Mouse (Mus musculus) limb, embryonic 13.5 days (tissue): ENCODE measurements around the gene Rhbdl3. TPM values are rescaled to one million over a fixed set of nuclear protein-coding genes. Genes with fewer than 3 reads are reported as not detected.

Experiments
- ATAC-seq: fragments of 200-750 bp; cut with Nextera tagmentation; 2 replicates; pipeline ENCODE4 v1.8.0; 2017; ENCODE audit warnings: low read depth, moderate number of reproducible peaks, moderate TSS enrichment; ENCODE audit not compliant: low FRiP score
- H3K27ac ChIP-seq: fragments of 300-500 bp; sonication (generic); 2 replicates; pipeline ENCODE4 v1.5.1; 2015; ENCODE audit warnings: inconsistent platforms, mild to moderate bottlenecking, moderate library complexity
- H3K27me3 ChIP-seq: fragments of 300-500 bp; sonication (generic); 2 replicates; pipeline ENCODE4 v1.6.1; 2015; ENCODE audit warnings: mild to moderate bottlenecking, inconsistent platforms
- H3K36me3 ChIP-seq: fragments of 300-500 bp; sonication (generic); 2 replicates; pipeline ENCODE4 v1.6.1; 2015; ENCODE audit warnings: inconsistent platforms, mild to moderate bottlenecking, moderate library complexity
- H3K4me1 ChIP-seq: fragments of 300-500 bp; sonication (generic); 2 replicates; pipeline ENCODE4 v1.6.1; 2015; ENCODE audit warnings: inconsistent platforms
- H3K4me2 ChIP-seq: fragments of 300-500 bp; sonication (generic); replicated peaks from 2 replicates; pipeline ENCODE4 v1.6.1; 2015; ENCODE audit warnings: inconsistent platforms, mild to moderate bottlenecking, moderate library complexity
- H3K4me3 ChIP-seq: fragments of 300-500 bp; sonication (generic); 2 replicates; pipeline ENCODE4 v1.5.1; 2015; ENCODE audit warnings: moderate library complexity, mild to moderate bottlenecking, inconsistent platforms
- H3K9ac ChIP-seq: fragments of 300-500 bp; sonication (generic); 2 replicates; pipeline ENCODE4 v1.6.1; 2015; ENCODE audit warnings: mild to moderate bottlenecking, inconsistent platforms
- H3K9me3 ChIP-seq: fragments of 300-500 bp; sonication (generic); 2 replicates; pipeline ENCODE4 v1.6.1; 2016; ENCODE audit warnings: inconsistent platforms
- WGBS: fragments of 180-500 bp; shearing (Covaris S2); methylation state at CpG from one replicate; pipeline ENCODE4 v1.1.7; 2015; 5-methylcytosine and 5-hydroxymethylcytosine counted together
- polyA plus RNA-seq: library from polyadenylated mRNA; unstranded; fragments of >200 nt; fragmentation: Nextera tagmentation; extraction: Ambion mirVana; gene quantifications from 2 replicates; pipeline ENCODE4 v1.2.1, GENCODE M21; 2015

Gene Rhbdl3
- polyA plus RNA-seq = 3.5 and 3.8 TPM in 2 replicates

GRCm38 (mm10) chr11:80300551-80301315 lies at the start of gene Rhbdl3:
Gene Rhbdl3, plus strand, starts transcription at chr11:80300912.
- H3K9me3 ChIP-seq = peaks cover 3% of the 10 kb centered on the region; the same call in 1 of the 2 replicates
- H3K4me2 ChIP-seq = peak within 1 kb of the TSS; percentile 99
- peak within 1 kb of the TSS; percentile 72 for H3K4me3 ChIP-seq
- ATAC-seq = peak; percentile 49; the same call in 1 of the 2 replicates
- no peak within 1 kb of the TSS for H3K27ac ChIP-seq
- H3K9ac ChIP-seq = peak within 1 kb of the TSS; percentile 75
- under 1% methylated on average over 56 of the region's 81 CpGs for WGBS
- H3K4me1 ChIP-seq = peaks cover 34% of the 10 kb centered on the region
- peaks cover 78% of the 10 kb centered on the region for H3K27me3 ChIP-seq
- H3K36me3 ChIP-seq = no peaks in the 10 kb centered on the region

GRCm38 (mm10) chr11:80264137-80264536 lies 36.6 kb upstream of the Rhbdl3 start:
- no peak overlapping the region for H3K4me2 ChIP-seq
- ATAC-seq = no peak
- no peak overlapping the region for H3K4me3 ChIP-seq
- H3K27me3 ChIP-seq = no peaks in the 10 kb centered on the region
- H3K27ac ChIP-seq = no peak overlapping the region
- no peaks in the 10 kb centered on the region for H3K4me1 ChIP-seq
- H3K9ac ChIP-seq = no peak overlapping the region
- 93% methylated on average over 8 of the region's 8 CpGs for WGBS
- peaks cover 61% of the 10 kb centered on the region for H3K36me3 ChIP-seq
- H3K9me3 ChIP-seq = no peaks in the 10 kb centered on the region

- no peaks in the 10 kb centered on the region for H3K27me3 ChIP-seq
- WGBS = 82% methylated on average over 5 of the region's 5 CpGs
- no peak overlapping the region for H3K27ac ChIP-seq
- no peak overlapping the region for H3K9ac ChIP-seq
- H3K4me2 ChIP-seq = no peak overlapping the region
- H3K36me3 ChIP-seq = peaks cover 14% of the 10 kb centered on the region
- peaks cover 9% of the 10 kb centered on the region; the same call in 1 of the 2 replicates for H3K9me3 ChIP-seq
- no peak overlapping the region for H3K4me3 ChIP-seq
- no peak for ATAC-seq
- H3K4me1 ChIP-seq = no peaks in the 10 kb centered on the region
Observed at GRCm38 (mm10) chr11:80271096-80271495, 29.6 kb upstream of the Rhbdl3 start.

- WGBS = 59% methylated on average over 3 of the region's 3 CpGs
- Histone ChIP-seq H3K36me3 (no peaks in the 10 kb centered on the region), H3K27ac (no peak overlapping the region), H3K4me3 (no peak overlapping the region), H3K9me3 (peaks cover 9% of the 10 kb centered on the region; the same call in 1 of the 2 replicates), H3K27me3 (no peaks in the 10 kb centered on the region), H3K4me2 (no peak overlapping the region), H3K4me1 (no peaks in the 10 kb centered on the region), H3K9ac (no peak overlapping the region)
- ATAC-seq = no peak
Observed at GRCm38 (mm10) chr11:80275011-80275410, 25.7 kb upstream of the Rhbdl3 start.

- WGBS = 59% methylated on average over 2 of the region's 2 CpGs
- Histone ChIP-seq H3K4me3 (no peak overlapping the region), H3K9me3 (peaks cover 9% of the 10 kb centered on the region; the same call in 1 of the 2 replicates), H3K4me2 (no peak overlapping the region), H3K36me3 (no peaks in the 10 kb centered on the region), H3K9ac (no peak overlapping the region), H3K27me3 (no peaks in the 10 kb centered on the region), H3K27ac (no peak overlapping the region), H3K4me1 (no peaks in the 10 kb centered on the region)
- no peak for ATAC-seq
Observed at GRCm38 (mm10) chr11:80278054-80278453, 22.7 kb upstream of the Rhbdl3 start.

- 77% methylated on average over 3 of the region's 3 CpGs for WGBS
Observed at GRCm38 (mm10) chr11:80283786-80284185, 16.9 kb upstream of the Rhbdl3 start.

GRCm38 (mm10) chr11:80284641-80285040 lies 16.1 kb upstream of the Rhbdl3 start:
- ATAC-seq = no peak
- no peak overlapping the region for H3K4me2 ChIP-seq
- 43% methylated on average over 6 of the region's 6 CpGs for WGBS
- peaks cover 8% of the 10 kb centered on the region for H3K4me1 ChIP-seq
- no peaks in the 10 kb centered on the region for H3K9me3 ChIP-seq
- no peaks in the 10 kb centered on the region for H3K36me3 ChIP-seq
- 0 out of 2 replicates have a peak, but pooled peaks cover 2% of the 10 kb centered on the region for H3K27me3 ChIP-seq
- no peak overlapping the region for H3K27ac ChIP-seq
- no peak overlapping the region for H3K9ac ChIP-seq
- H3K4me3 ChIP-seq = no peak overlapping the region

More at GRCm38 (mm10) chr11:80283786-80284185, 16.9 kb upstream of the Rhbdl3 start:
- H3K4me1 ChIP-seq = peaks cover 4% of the 10 kb centered on the region; the same call in 1 of the 2 replicates
- H3K9me3 ChIP-seq = no peaks in the 10 kb centered on the region
- no peaks in the 10 kb centered on the region for H3K36me3 ChIP-seq
- ATAC-seq = no peak
- H3K27ac ChIP-seq = no peak overlapping the region
- no peak overlapping the region for H3K4me3 ChIP-seq
- H3K4me2 ChIP-seq = no peak overlapping the region
- no peaks in the 10 kb centered on the region for H3K27me3 ChIP-seq
- H3K9ac ChIP-seq = no peak overlapping the region

GRCm38 (mm10) chr11:80287150-80287549 lies 13.6 kb upstream of the Rhbdl3 start:
- WGBS = 18% methylated on average over 5 of the region's 5 CpGs

GRCm38 (mm10) chr11:80289701-80290445 lies 10.8 kb upstream of the Rhbdl3 start:
- H3K4me1 ChIP-seq = peaks cover 17% of the 10 kb centered on the region
- H3K9ac ChIP-seq = 0 out of 2 replicates have a peak overlapping the region, but pooled peaks have one; percentile 9
- peak overlapping the region; percentile 52; the same call in 1 of the 2 replicates for H3K27ac ChIP-seq
- peak; percentile 90 for ATAC-seq
- no peaks in the 10 kb centered on the region for H3K36me3 ChIP-seq
- 0 out of 2 replicates have a peak, but pooled peaks cover 5% of the 10 kb centered on the region for H3K9me3 ChIP-seq
- peak overlapping the region; percentile 66 for H3K4me2 ChIP-seq
- H3K4me3 ChIP-seq = peak overlapping the region; percentile 34
- H3K27me3 ChIP-seq = peaks cover 9% of the 10 kb centered on the region
- 1% methylated on average over 23 of the region's 23 CpGs for WGBS

More at GRCm38 (mm10) chr11:80287150-80287549, 13.6 kb upstream of the Rhbdl3 start:
- peaks cover 20% of the 10 kb centered on the region for H3K4me1 ChIP-seq
- no peak overlapping the region for H3K9ac ChIP-seq
- 0 out of 2 replicates have a peak, but pooled peaks cover 2% of the 10 kb centered on the region for H3K27me3 ChIP-seq
- H3K9me3 ChIP-seq = 0 out of 2 replicates have a peak, but pooled peaks cover 5% of the 10 kb centered on the region
- H3K36me3 ChIP-seq = no peaks in the 10 kb centered on the region
- no peak overlapping the region for H3K27ac ChIP-seq
- ATAC-seq = no peak
- no peak overlapping the region for H3K4me2 ChIP-seq
- no peak overlapping the region for H3K4me3 ChIP-seq

- ATAC-seq = no peak
- H3K4me1 ChIP-seq = peaks cover 25% of the 10 kb centered on the region
- H3K9ac ChIP-seq = no peak overlapping the region
- H3K27ac ChIP-seq = no peak overlapping the region
- H3K36me3 ChIP-seq = no peaks in the 10 kb centered on the region
- H3K9me3 ChIP-seq = 0 out of 2 replicates have a peak, but pooled peaks cover 5% of the 10 kb centered on the region
- no peak overlapping the region for H3K4me3 ChIP-seq
- peaks cover 20% of the 10 kb centered on the region for H3K27me3 ChIP-seq
- no peak overlapping the region for H3K4me2 ChIP-seq
- WGBS = 82% methylated on average over 2 of the region's 2 CpGs
Observed at GRCm38 (mm10) chr11:80291004-80291403, 9.7 kb upstream of the Rhbdl3 start.

GRCm38 (mm10) chr11:80292463-80292862 lies 8.2 kb upstream of the Rhbdl3 start:
- Histone ChIP-seq H3K4me3 (no peak overlapping the region), H3K9me3 (0 out of 2 replicates have a peak, but pooled peaks cover 5% of the 10 kb centered on the region), H3K4me1 (peaks cover 25% of the 10 kb centered on the region), H3K4me2 (no peak overlapping the region), H3K27me3 (peaks cover 33% of the 10 kb centered on the region), H3K27ac (no peak overlapping the region), H3K9ac (no peak overlapping the region), H3K36me3 (no peaks in the 10 kb centered on the region)
- WGBS = 33% methylated on average over 7 of the region's 7 CpGs
- no peak for ATAC-seq

GRCm38 (mm10) chr11:80295066-80295465 lies 5.6 kb upstream of the Rhbdl3 start:
- Histone ChIP-seq H3K36me3 (no peaks in the 10 kb centered on the region), H3K27me3 (peaks cover 55% of the 10 kb centered on the region), H3K4me1 (peaks cover 26% of the 10 kb centered on the region), H3K9ac (no peak overlapping the region), H3K9me3 (0 out of 2 replicates have a peak, but pooled peaks cover 5% of the 10 kb centered on the region), H3K27ac (no peak overlapping the region), H3K4me3 (no peak overlapping the region), H3K4me2 (0 out of 2 replicates have a peak overlapping the region, but pooled peaks have one; percentile 11)
- ATAC-seq = no peak
- 8% methylated on average over 9 of the region's 9 CpGs for WGBS
